Mouse (Mus musculus): ENCODE data around the gene Hamp2.

DNA sequence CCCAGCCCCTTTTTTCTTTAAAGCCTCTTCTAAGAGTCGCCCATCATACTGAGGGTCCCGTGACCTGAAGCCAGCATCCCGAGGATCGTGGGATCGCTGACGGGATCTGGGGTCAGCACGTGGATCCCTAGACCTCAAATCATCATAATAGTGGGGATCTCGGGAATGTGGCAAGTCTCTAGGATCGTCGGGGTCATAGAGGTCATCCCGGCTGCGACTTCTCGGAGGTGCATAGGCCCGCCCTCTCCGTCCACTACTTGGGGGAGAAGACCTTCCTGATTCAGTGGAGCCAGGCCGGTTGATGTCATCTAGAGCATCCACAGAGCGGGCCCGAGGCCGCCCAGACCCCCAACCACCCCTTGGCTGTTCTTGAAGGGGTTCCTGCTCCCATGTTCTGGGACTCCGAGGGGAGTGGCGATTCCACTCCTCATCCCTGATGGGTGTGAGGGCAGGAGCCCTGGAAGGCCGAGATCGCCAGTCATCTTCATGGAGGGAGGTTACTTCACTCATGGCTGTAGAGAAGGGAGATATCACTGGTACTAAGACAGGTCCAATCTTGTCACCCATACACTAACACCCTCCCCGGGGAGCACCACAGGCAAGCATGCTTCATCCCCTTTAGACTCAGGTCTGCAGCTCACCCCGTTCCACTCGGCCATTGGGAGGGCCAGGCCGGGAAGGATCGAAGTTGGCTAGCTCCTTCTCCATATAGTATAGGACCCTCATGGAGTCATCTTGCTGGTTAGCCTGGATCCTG, 33.8 kb upstream of the Hamp2 start:
- TF ChIP-seq TAL1 (IDR thresholded peaks at IDR 0.05; ENCODE audit: low read length) (no peak), GATA1 (IDR thresholded peaks at IDR 0.05; ENCODE audit: low read length) (no peak)

Data from erythroblast, embryonic 14.5 days (primary cell).